Mouse (Mus musculus) fat pad, adult 2 months (tissue): Measurements from ENCODE around the gene Gtf2h1.
"Not testable (repeated sequence)": the region's sequence is repeated elsewhere in the genome, so short reads cannot be mapped to it uniquely, and the experiment has no call there.

Source experiments
- DNase-seq: peaks from one replicate; pipeline ENCODE4 v3.0.0-alpha.2; 2011; ENCODE audit warnings: low read depth, low spot score; ENCODE audit errors: extremely low read depth

Gtf2h1 gene

GRCm38 (mm10) chr7:46795287-46796205 lies at the start of gene Gtf2h1, which contains the start of gene Hps5:
Gene Gtf2h1, plus strand, starts transcription at chr7:46796103.
Gene Hps5, minus strand, starts transcription at chr7:46796064.
- DNase-seq: no peak

GRCm38 (mm10) chr7:46746381-46746780 lies 49.5 kb upstream of the Gtf2h1 start:
- peak; percentile 68 for DNase-seq

GRCm38 (mm10) chr7:46748459-46748858 lies 47.4 kb upstream of the Gtf2h1 start:
- no peak for DNase-seq

- DNase-seq: no peak
Measured at GRCm38 (mm10) chr7:46751490-46751889, 44.4 kb upstream of the Gtf2h1 start, which contains the start of gene Saa2. Gene Saa2, plus strand, starts transcription at chr7:46751790.

GRCm38 (mm10) chr7:46761049-46761795 lies 34.7 kb upstream of the Gtf2h1 start:
- DNase-seq: no peak

GRCm38 (mm10) chr7:46762601-46763000 lies 33.3 kb upstream of the Gtf2h1 start:
- DNase-seq: no peak

GRCm38 (mm10) chr7:46764672-46765071 lies 31.2 kb upstream of the Gtf2h1 start:
- no peak for DNase-seq

- DNase-seq: no peak
Measured at GRCm38 (mm10) chr7:46767371-46767770, 28.5 kb upstream of the Gtf2h1 start.

- no peak for DNase-seq
Measured at GRCm38 (mm10) chr7:46768451-46768850, 27.5 kb upstream of the Gtf2h1 start.

GRCm38 (mm10) chr7:46770706-46771105 lies 25.2 kb upstream of the Gtf2h1 start:
- no peak for DNase-seq

- no peak for DNase-seq
Measured at GRCm38 (mm10) chr7:46789177-46789849, 6.6 kb upstream of the Gtf2h1 start.

GRCm38 (mm10) chr7:46793871-46794270 lies 2.0 kb upstream of the Gtf2h1 start:
- no peak for DNase-seq

GRCm38 (mm10) chr7:46796206-46796679 lies 340 bp downstream of the Gtf2h1 start:
- DNase-seq: no peak

- DNase-seq: no peak
Measured at GRCm38 (mm10) chr7:46796779-46797178, 876 bp downstream of the Gtf2h1 start.

GRCm38 (mm10) chr7:46810325-46810724 lies 14.4 kb downstream of the Gtf2h1 start:
- no peak for DNase-seq

GRCm38 (mm10) chr7:46814012-46814411 lies 18.1 kb downstream of the Gtf2h1 start:
- peak; percentile 65 for DNase-seq

GRCm38 (mm10) chr7:46820876-46821632 lies 25.2 kb downstream of the Gtf2h1 start:
- DNase-seq: not testable (repeated sequence)

- DNase-seq: no peak
Measured at GRCm38 (mm10) chr7:46827046-46827802, 31.3 kb downstream of the Gtf2h1 start.

GRCm38 (mm10) chr7:46827803-46828184 lies 31.9 kb downstream of the Gtf2h1 start:
- no peak for DNase-seq

- DNase-seq: no peak
Measured at GRCm38 (mm10) chr7:46829911-46830310, 34.0 kb downstream of the Gtf2h1 start.
